Mouse (Mus musculus): ENCODE results near the gene Dnal1.

DNA sequence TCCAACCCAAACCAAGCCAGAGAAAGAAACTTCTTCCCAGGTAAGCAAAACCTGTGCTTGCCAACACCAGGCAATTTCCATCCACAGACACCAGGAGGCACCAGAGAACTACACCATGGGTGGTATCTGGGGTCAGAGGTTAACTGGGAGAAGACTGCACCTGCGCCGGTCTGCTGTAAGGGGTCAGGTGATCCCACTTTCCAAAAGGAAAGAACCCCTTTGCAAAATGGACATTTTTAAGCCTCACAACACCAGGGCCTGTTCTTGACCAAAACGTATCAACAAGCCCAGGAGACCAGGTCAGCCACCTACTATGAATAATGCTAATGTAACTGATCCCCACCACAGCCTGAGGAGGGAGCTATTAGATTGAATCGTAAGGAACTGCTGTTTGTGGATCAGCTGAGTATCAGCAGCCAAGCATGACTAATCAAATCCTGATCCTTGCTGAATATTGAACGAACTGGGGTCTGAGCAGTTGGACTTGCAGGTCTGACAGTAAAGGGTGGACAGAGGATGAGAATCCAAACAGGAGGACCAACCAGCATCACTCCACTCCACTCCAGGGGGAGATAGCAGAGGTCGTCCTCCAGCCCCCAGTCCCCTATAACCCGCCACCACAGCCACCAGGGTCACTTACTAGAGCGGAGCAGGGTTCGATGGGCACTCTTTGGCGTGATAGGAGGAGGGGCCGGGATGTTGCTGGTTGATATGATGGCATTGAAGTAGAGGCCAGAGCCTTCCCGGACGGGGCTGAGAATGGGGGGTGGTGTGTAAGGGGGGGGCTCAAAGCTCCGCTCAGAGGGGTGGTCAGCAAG lies 47.7 kb downstream of the Dnal1 start:
- TF ChIP-seq POLR2A (IDR thresholded peaks at IDR 0.05; ENCODE audit: borderline replicate concordance, extremely low read depth, low read depth, low read length) (no peak), CTCF (IDR thresholded peaks at IDR 0.05; ENCODE audit: insufficient read depth, low read length) (peak; percentile 70)

Data from lung, adult 2 months (tissue).